Mouse (Mus musculus): Measurements from ENCODE around the gene Cobl. TPM values are rescaled to one million over a fixed set of nuclear protein-coding genes. Genes with fewer than 3 reads are reported as not detected.

Cobl gene
- total and polyA plus RNA-seq, 2 experiments from 2014 or later = 20.5 to 42.5 TPM

DNA sequence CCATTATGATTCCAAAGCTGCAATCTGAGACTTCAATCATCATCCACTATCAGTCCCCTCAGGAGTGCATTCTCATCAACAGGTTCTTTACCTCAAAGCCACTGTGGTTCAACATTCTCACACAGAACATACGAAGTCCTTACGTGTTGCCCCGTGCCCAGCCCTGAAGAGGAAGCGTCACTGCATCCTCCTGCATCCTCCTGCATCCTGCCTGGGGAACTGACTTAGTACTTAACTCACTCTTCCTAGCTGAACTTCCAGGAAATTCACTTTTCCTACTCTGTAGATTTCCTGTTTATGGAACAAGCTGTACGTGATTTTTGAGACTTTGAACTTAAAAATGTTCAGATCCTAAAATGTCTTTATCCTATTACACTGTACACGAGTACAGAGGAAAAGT lies 153.3 kb downstream of the Cobl start:
- Histone ChIP-seq H3K4me1 (ENCODE audit: control insufficient read depth, insufficient read depth) (peaks cover 24% of the 10 kb centered on the region), H3K4me3 (ENCODE audit: low read depth, low read length) (no peak overlapping the region), H3K27me3 (ENCODE audit: control insufficient read depth, insufficient read depth, low read length) (no peaks in the 10 kb centered on the region), H3K9me3 (replicated peaks; ENCODE audit: control insufficient read depth, low read length) (no peaks in the 10 kb centered on the region), H3K4me2 (ENCODE audit: low read depth, low read length) (no peak overlapping the region), H3K9ac (replicated peaks; ENCODE audit: low read depth, low read length) (no peak overlapping the region), H3K27ac (ENCODE audit: low read depth) (peak overlapping the region; percentile 61; the same call in 1 of the 2 replicates), H3K36me3 (replicated peaks; ENCODE audit: control insufficient read depth, insufficient read depth, low read length) (no peaks in the 10 kb centered on the region)
- ATAC-seq (ENCODE audit: insufficient read depth, low read depth) (peak; percentile 29; the same call in 1 of the 2 replicates), DNase-seq (ENCODE audit: low spot score) (no peak)
- TF ChIP-seq EP300 (IDR thresholded peaks at IDR 0.05; ENCODE audit: low read depth) (peak; percentile 31; the same call in 1 of the 2 replicates), CTCF (IDR thresholded peaks at IDR 0.05; ENCODE audit: low read depth) (no peak)
- WGBS = 73% methylated on average over 6 of the region's 6 CpGs

DNA sequence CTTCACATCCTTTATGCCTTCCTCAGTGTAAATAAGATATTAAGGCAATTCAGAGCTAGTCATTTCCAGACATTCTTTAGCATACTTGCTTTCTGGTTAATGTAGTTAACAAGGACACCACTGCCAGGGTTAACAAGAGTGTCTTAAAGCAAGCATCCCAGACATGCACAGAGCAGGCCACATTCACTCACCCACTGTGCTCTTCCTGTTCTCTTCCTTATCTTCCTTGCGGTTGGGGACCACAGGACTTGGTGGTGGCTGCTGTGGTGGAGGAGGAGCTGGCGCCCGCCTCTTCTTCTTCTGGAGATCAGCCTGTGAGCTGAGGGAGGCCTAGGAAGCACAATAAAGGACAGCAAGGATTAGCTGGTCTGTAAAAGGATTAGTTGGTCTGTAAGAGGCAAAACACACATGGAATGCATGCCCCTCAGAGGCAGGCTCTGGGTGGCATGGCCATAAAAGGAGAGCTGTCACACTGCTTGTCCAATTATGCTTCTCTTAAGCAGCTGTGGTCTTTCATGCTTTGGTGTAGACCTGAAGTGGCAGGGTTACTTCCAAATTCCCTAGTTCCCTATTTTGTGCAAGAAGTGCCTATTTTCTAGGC lies 155.2 kb downstream of the Cobl start:
- H3K9me3 ChIP-seq (replicated peaks; ENCODE audit: control insufficient read depth, low read length) = no peaks in the 10 kb centered on the region
- WGBS = 33% methylated on average over 3 of the region's 3 CpGs
- peak overlapping the region; percentile 36; the same call in 1 of the 2 replicates for H3K4me2 ChIP-seq (ENCODE audit: low read depth, low read length)
- H3K9ac ChIP-seq (replicated peaks; ENCODE audit: low read depth, low read length) = peak overlapping the region; percentile 30
- DNase-seq (ENCODE audit: low spot score) = no peak
- no peaks in the 10 kb centered on the region for H3K36me3 ChIP-seq (replicated peaks; ENCODE audit: control insufficient read depth, insufficient read depth, low read length)
- H3K27me3 ChIP-seq (ENCODE audit: control insufficient read depth, insufficient read depth, low read length) = no peaks in the 10 kb centered on the region
- TF ChIP-seq CTCF (IDR thresholded peaks at IDR 0.05; ENCODE audit: low read depth) (no peak), EP300 (IDR thresholded peaks at IDR 0.05; ENCODE audit: low read depth) (no peak)
- peaks cover 10% of the 10 kb centered on the region; the same call in 1 of the 2 replicates for H3K4me1 ChIP-seq (ENCODE audit: control insufficient read depth, insufficient read depth)
- 0 out of 2 replicates have a peak overlapping the region, but pooled peaks have one; percentile 7 for H3K4me3 ChIP-seq (ENCODE audit: low read depth, low read length)
- peak overlapping the region; percentile 67 for H3K27ac ChIP-seq (ENCODE audit: low read depth)
- peak; percentile 61; the same call in 1 of the 2 replicates for ATAC-seq (ENCODE audit: insufficient read depth, low read depth)

DNA sequence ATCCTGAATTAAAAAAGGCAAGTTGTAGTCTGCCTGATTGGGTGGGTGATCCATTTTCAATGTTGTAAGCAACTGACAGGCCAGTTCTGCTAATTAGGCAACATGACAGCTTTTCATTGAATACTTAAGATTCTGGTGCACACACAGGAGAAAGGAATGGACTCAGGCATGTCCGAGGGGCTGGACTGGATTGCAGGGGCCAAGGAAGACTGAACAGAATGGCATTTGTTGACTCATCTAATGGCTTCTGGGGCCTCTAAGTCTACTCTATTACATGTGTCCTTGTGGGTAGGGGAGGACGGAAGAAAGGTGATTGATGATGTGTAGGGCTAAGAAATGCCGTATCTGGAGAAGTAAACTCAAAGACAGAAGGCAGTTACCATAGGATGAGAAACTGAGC lies 159.9 kb downstream of the Cobl start:
- no peak overlapping the region for H3K27ac ChIP-seq (ENCODE audit: low read depth)
- H3K27me3 ChIP-seq (ENCODE audit: control insufficient read depth, insufficient read depth, low read length) = no peaks in the 10 kb centered on the region
- no peaks in the 10 kb centered on the region for H3K9me3 ChIP-seq (replicated peaks; ENCODE audit: control insufficient read depth, low read length)
- H3K4me3 ChIP-seq (ENCODE audit: low read depth, low read length) = no peak overlapping the region
- DNase-seq (ENCODE audit: low spot score) (no peak), ATAC-seq (ENCODE audit: insufficient read depth, low read depth) (no peak)
- H3K4me2 ChIP-seq (ENCODE audit: low read depth, low read length) = no peak overlapping the region
- whole genome bisulfite sequencing = 77% methylated on average over 3 of the region's 3 CpGs
- peaks cover 8% of the 10 kb centered on the region; the same call in 1 of the 2 replicates for H3K4me1 ChIP-seq (ENCODE audit: control insufficient read depth, insufficient read depth)
- H3K9ac ChIP-seq (replicated peaks; ENCODE audit: low read depth, low read length) = no peak overlapping the region
- H3K36me3 ChIP-seq (replicated peaks; ENCODE audit: control insufficient read depth, insufficient read depth, low read length) = no peaks in the 10 kb centered on the region
- TF ChIP-seq EP300 (IDR thresholded peaks at IDR 0.05; ENCODE audit: low read depth) (no peak), CTCF (IDR thresholded peaks at IDR 0.05; ENCODE audit: low read depth) (no peak)

DNA sequence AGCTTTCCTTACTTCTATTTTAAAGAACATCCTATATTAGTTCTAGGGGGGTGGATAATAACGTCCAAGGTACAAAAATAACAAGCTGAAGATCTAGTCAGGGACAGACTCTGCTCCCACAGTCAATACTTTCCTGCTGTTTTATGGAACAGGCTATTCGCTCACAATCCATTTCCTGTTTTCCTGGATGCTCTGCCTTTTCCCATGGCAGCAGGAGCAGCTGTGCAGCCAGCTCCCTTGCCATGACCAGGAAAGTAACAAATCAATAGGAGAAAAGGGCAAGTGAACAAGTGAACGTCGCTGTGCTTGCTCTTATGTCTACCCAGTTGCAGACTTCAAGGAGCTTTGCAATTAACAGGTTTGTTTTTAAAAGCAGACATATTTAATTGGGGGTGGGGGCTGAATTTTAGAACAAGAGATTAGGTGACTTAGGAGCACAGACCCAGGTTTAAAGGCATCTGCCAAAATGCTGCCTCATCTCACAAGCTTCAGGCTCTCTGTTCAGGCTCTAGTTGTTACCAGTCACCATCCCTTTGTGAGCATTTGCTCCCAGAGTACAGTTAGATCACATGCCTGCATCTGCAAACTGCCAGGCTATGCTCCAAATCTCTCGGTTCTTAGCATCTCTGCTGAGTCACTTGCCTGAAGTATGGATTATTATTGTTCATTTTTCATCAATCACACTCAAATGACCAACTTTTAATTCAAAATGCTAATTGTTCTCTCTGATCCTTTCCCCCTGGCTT lies 164.9 kb downstream of the Cobl start:
- Histone ChIP-seq H3K36me3 (replicated peaks; ENCODE audit: control insufficient read depth, insufficient read depth, low read length) (no peaks in the 10 kb centered on the region), H3K9ac (replicated peaks; ENCODE audit: low read depth, low read length) (no peak overlapping the region), H3K27me3 (ENCODE audit: control insufficient read depth, insufficient read depth, low read length) (no peaks in the 10 kb centered on the region), H3K4me2 (ENCODE audit: low read depth, low read length) (no peak overlapping the region), H3K4me3 (ENCODE audit: low read depth, low read length) (no peak overlapping the region), H3K9me3 (replicated peaks; ENCODE audit: control insufficient read depth, low read length) (no peaks in the 10 kb centered on the region), H3K4me1 (ENCODE audit: control insufficient read depth, insufficient read depth) (no peaks in the 10 kb centered on the region), H3K27ac (ENCODE audit: low read depth) (peak overlapping the region; percentile 55)
- TF ChIP-seq EP300 (IDR thresholded peaks at IDR 0.05; ENCODE audit: low read depth) (no peak), CTCF (IDR thresholded peaks at IDR 0.05; ENCODE audit: low read depth) (no peak)
- DNase-seq (ENCODE audit: low spot score) (no peak), ATAC-seq (ENCODE audit: insufficient read depth, low read depth) (no peak)
- 43% methylated on average over 5 of the region's 5 CpGs for WGBS

DNA sequence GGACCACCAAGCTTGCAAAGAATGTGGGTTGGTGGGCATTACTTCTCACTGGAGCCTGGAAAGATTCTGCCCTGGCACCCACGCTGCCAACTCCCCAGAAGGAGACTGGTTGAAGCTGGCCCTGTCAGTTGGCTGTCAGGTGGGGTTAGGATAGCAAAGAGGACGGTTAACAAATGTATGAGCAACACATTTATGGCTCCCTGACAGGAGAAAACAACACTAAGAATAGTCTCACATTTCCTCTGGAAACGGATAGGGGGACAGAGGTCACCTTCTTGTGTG lies 173.2 kb downstream of the Cobl start:
- no peaks in the 10 kb centered on the region for H3K27me3 ChIP-seq (ENCODE audit: control insufficient read depth, insufficient read depth, low read length)
- WGBS = 12% methylated on average over 3 of the region's 3 CpGs
- H3K9ac ChIP-seq (replicated peaks; ENCODE audit: low read depth, low read length) = no peak overlapping the region
- no peaks in the 10 kb centered on the region for H3K9me3 ChIP-seq (replicated peaks; ENCODE audit: control insufficient read depth, low read length)
- DNase-seq (ENCODE audit: low spot score) (no peak), ATAC-seq (ENCODE audit: insufficient read depth, low read depth) (peak; percentile 17; the same call in 1 of the 2 replicates)
- TF ChIP-seq CTCF (IDR thresholded peaks at IDR 0.05; ENCODE audit: low read depth) (no peak), EP300 (IDR thresholded peaks at IDR 0.05; ENCODE audit: low read depth) (no peak)
- no peak overlapping the region for H3K4me3 ChIP-seq (ENCODE audit: low read depth, low read length)
- peaks cover 11% of the 10 kb centered on the region for H3K4me1 ChIP-seq (ENCODE audit: control insufficient read depth, insufficient read depth)
- no peaks in the 10 kb centered on the region for H3K36me3 ChIP-seq (replicated peaks; ENCODE audit: control insufficient read depth, insufficient read depth, low read length)
- H3K27ac ChIP-seq (ENCODE audit: low read depth) = no peak overlapping the region
- no peak overlapping the region for H3K4me2 ChIP-seq (ENCODE audit: low read depth, low read length)
